Mouse (Mus musculus) gastrocnemius, postnatal 25 days (tissue): Measurements from ENCODE around the gene Chrng. TPM values are rescaled to one million over a fixed set of nuclear protein-coding genes. Genes with fewer than 3 reads are reported as not detected.
A peak's percentile ranks its signal among the peaks of the same experiment; 100 is the strongest.

Experiments used
- DNase-seq: peaks from one replicate; pipeline ENCODE4 v3.0.0; 2022
- long read RNA-seq, 2 experiments: library from polyadenylated mRNA; stranded (forward); transcript quantifications; one replicate each; pipeline ENCODE4 v2.0.0; 2021
- total RNA-seq, 2 experiments: library from RNA; stranded (reverse); gene quantifications; 1 replicate in 1 of 2; 2 replicates in 1 of 2; pipeline ENCODE4 v1.2.3; 2021

The Chrng gene
- total RNA-seq, result 1 to 10 TPM in 1 of 2 experiments, under 1 TPM in 1; 0.15 to 1.4 TPM
- long read RNA-seq, experiment 1, result 0 reads
- long read RNA-seq, experiment 2, result 0 reads

DNA sequence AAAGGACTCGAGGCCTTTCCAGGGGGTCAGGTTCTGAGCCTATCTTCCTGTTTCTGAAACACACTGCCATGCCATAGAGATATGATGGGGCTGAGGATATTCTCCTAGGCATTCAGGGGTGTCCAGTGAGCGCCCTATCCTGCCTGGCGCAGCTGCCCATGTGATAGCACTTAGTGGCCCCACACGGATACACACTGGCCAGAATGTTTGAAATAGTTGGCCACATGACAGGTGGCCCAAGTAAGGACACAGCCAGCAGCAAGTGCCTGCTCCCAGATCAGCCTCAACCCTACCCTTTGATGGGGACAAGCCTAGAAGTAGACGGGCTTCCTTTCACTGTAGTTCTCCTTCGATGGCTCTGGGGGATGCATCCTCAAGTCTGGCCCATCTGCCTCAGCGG is at the start of gene Chrng:
Gene Chrng (plus strand): TSS at position 193 of the 400 bp plus-strand sequence.
- DNase-seq, result no peak

DNA sequence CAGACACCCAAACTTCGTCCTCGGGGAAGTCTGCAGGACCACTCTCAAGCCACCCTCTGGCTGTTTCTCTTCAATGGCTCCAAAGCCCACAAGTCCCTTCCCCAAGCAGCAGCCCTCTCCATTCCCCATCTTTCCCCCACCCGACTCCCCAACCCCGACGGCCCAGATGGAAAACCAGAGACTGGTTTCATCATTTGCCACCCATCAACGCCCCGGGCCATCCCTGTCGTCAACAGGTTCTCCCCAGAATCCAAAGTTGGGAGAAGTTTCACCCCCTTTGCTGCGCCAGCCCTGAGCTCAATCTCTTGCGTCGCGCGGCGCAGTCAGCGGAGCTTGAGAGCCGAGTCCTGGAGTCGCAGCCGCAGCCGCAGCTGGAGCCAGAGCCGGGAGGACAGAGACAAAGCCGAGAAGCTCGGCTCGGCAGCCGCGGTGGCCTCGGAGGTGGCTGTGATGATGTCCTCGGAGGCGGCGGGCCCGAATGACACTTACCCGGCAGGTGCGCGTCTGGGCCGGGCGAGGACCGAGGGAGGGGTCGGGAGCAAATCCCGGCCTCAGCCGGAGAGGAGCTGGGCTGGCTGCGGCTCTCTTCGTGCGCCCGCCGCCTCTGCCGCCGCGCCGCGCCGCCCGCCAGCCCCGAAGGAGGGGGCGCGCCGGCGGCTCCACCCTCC is 48.8 kb upstream of the Chrng start:
- DNase-seq, result no peak

DNA sequence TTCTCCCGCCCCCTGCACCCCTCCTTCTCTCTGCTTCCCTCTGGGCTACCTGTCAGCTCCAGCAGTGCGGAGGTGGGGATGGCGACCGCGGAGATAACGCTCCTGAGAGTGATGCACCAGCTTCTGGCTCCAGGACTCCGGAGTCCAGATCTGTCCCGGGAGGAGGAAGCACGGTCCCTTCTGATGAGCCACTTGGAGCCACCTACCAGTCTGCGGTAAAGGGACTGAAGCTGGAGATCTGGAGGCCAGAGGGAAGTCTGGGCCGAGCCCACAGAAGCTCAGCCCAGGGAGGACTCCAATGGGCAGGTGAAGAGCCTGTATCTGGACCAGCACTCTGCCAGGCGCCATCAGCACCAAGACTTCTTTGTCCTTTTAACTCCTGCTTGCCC is 48.3 kb upstream of the Chrng start, which contains the start of gene Ecel1:
Gene Ecel1 (minus strand): TSS at position 323 of the 389 bp plus-strand sequence.
- no peak for DNase-seq

DNA sequence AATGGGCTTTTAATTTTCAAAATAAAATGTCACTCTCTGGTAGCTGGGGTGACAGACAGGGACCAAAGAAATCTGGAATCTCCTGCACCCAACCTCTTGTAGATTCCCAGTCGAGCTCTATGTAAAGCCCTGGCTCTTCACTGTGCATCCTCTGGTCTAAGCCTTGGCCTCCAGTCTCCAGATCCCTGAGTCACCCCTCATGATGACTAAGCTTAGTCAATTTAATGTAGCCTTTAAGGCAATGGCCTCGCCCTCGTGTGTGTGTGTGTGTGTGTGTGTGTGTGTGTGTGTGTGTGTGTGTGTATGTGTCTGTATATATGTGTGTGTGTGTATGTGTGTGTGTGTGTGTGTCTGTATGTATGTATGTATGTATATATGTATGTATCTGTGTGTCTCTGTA is 45.1 kb upstream of the Chrng start:
- DNase-seq, result no peak

DNA sequence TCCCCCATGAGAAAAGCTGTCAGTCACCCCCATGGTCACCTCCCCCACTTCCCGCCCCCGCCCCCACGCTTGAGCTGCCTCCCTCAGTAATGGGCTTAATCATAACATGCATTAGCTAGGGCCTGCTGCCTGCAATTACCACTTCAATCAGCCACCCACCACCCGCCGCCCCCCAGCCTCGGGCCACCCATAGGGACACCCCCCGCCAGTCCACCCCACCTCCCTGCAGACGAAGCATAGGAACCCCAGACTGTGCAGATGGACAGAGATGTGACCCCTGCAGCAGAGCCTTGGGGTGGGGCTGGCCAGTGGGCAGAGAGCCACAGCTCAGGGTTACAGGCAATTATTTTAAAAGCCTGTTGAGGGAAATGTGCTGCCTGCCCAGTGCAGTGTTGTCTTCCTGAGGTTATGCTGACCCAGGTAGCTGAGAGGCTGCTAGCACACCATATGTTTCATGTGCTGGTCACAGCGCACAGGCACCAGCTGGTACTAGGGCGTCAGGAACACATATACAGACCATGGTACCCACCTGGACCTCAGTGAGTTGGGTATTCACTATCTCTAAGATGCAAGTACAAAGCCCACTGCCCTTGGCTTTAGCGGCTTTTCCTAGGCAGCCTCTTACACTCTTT is 40.2 kb upstream of the Chrng start:
- DNase-seq, result no peak

DNA sequence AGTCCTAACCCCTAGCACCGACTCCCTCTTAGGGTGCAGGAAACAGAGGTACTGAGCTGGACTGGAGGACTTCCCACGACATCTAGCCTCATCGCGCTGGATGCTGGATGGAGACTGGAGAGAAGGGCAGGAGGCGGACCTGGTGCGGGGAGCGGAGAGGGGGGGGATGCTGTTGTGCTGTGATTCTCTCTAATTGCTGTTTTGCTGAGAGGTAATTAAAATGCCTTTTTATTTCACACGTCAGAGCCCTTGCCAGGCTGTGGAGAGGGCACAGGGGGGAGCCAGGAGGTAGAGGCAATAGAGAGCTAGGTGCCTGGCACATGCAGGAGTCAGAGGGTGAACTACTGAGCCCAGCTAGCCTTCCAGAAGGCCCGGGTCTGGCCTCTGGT is 39.7 kb upstream of the Chrng start:
- DNase-seq, result no peak

DNA sequence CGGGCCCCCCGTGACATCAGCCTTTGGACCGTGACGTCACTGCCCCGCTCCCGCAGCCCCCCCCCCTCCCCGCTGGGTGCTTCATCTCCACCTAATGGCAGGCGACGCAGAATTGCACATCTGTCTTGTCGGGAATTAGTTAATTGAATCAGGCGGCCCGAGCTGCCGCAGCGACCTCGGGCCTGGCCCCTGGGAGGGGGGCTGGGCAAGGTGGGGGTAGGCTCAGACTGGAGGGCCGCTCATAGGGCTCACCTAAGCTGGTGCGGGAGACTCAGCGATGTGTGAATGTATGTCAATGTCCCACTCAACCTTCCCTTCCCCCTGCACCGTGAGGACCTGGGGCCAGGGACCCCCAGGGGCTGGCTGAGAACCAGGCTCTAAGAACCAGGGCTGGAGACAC is 34.0 kb upstream of the Chrng start:
- DNase-seq, result no peak

DNA sequence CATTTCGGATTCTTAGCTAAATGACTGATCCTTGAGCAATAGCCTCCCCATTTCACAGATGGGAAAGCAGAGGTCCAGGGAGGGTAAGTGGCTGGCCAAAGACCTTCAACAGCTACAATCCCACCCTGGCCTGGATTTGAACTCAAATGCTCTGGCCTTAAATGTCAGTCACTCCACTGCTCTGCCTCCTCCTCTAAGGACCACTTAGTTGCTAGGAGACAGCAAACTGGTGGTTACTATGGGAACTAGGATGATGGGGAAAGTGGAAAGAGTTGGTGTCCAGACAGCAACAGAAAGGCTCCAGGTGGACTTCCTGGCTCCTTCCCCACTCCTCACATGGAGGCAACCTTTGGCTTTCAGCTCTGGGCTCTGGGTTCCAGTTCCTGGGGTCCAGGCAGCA is 33.1 kb upstream of the Chrng start:
- no peak for DNase-seq

DNA sequence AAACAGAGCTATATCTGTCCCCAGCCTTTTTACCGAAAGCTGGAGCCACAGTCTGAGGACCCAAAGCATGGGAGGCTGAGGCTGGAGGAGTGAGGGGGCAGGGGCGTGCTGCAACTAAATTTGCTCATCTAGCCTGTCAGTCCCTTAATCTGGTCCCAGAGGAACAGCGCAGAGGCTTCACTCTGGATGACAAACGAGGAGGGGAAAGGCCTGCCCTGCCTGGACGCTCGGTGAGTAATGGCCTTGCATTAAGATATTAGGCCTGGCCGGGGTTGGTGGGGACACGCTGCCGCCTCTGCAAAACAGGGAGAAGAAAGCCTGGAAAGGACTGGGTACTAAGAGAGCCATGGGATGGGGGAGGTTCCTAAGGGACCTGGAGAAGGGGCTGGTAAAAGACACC is 32.1 kb upstream of the Chrng start:
- no peak for DNase-seq

DNA sequence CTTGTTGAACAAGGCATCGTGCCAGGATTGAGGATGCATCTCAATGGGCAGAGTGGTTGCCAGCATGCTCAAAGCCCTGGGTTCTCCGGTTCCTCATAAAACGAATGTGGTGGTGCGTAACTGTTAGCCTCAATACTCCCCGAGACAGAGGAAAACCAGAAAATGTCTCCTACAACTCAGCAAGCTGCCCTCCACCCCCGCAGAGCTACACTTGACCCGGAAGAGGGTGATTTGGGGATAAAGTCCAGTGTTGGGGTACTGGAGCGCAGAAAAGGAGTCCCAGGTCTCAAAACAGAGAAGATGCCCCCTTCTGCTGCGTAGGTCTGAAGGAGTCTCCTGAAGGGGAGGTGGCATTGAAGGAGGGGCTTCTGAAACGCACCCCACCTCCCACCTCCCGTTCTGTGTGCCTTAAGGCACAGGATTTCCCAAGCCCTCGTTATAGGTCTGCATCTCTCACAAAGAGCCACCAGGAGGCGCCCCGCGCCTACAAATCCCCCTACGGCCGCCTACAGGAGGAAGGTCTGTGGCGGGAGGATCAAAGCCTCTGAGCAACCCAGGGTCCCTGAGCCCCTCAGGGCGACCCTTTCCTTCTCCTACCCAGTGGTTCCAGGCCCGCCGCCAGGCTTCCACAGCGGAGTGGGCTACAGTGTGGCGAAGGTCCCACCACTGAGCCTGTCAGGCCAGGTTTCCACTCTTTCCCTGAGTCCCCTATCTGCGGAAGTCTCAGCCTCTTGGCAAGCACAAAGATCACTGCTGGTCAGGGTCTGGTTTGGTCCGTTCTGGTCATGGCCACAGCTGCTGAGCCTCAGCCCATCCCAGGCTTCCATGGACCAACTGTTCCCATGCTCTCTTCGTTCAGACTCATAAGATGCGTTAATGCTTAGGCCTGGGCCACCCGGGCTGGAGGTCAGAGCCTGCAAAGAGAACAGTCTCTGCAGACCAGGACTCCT is 30.2 kb upstream of the Chrng start:
- peak; percentile 39 for DNase-seq

DNA sequence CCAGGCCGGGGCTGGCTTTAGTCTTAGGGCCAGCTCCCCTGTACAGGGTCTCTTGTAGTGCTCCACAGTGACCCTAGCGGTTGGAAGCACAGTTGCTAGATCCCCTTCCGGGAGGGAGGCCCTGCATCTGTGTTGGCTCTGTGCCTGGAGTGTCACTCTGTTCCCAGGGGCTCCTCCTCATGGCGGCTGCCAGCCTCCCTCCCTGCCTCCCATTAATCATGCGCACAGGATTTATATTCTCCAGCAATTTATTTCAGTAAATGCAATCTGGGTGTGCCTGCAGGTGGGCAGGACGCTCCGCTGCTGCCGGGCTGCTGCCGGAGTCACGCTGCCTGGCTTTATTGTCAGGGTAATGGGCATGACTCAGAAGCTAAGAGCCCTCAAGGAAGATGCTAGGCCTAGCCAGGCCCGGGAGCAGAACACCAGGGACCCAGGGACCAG is 28.6 kb upstream of the Chrng start:
- DNase-seq, result peak; percentile 34

DNA sequence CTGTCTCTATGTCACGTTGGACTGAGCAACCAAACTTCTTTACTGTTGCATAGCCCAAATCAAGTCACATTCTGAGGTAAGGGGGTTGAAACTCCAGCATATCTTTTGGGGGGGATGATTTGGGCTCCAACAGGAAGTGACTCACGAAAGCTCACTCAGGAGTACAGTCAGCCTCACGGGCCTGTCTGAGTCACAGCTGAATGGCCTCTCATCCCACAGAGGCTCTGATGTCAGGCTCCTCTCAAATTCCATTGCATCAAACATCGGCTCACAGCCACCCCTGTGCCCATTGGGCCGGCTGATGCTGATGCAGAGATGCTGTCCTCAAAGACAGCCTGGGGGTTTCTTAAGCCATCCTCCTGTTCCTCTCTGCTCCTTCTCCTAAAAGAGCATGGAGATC is 23.6 kb upstream of the Chrng start:
- DNase-seq, result no peak

DNA sequence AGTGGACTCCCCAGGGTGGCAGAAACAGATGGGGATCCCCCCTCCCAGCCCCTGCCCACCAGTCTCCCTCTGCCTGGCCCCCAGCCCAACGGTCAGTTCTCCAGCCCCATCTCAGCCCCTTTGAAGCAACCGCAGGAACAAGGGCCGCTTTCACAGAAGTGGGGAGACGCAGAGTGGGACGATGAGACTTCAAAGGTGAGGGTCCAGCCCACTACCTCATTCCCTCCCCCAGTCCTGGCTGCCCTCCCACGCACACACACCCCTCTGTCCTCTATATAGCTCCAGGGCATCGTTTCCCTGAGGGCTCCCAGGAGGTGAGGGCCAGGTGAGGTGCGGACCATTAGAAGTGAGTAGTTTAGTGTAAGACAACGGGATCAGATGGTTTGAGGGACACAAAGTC is 21.4 kb upstream of the Chrng start, which contains the start of gene Prss56:
Gene Prss56 (plus strand): TSS at position 301 of the 400 bp plus-strand sequence.
- no peak for DNase-seq

DNA sequence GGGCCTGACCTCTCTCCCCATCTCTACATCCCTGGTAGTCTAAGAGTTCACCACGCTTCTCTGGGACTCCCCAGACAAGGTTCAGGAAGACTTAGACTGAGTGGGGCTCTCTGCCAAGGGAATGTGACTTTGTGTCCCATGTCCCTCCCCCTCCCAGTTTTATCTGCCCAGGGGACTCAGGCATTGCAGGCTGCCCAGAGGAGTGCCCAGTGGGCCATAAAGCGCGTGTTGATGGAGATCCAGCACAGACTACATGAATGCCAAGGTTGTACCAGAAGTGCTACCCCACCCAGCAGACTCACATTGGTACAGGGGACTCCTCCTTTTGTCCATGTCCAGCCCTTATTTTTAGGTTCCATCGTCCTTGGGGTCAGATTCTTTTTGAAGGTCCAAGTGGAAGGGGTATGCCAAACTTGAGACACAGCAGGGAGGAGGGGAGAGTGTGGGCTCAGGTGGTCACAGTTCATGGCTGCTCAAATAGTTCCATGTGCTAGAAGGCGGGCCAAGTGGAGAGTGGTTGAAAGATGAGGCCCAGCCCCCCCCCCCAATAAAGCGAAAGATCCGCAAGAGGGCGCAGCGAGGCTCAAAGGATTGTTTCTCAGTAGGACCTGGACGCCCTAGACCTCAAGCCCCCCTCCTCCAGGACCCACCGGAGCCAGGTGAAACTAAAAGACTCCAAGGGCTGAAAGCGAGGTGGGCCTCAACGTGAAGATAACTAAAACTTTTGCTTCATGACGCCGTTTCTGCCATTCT is 20.3 kb upstream of the Chrng start:
- DNase-seq, result no peak

DNA sequence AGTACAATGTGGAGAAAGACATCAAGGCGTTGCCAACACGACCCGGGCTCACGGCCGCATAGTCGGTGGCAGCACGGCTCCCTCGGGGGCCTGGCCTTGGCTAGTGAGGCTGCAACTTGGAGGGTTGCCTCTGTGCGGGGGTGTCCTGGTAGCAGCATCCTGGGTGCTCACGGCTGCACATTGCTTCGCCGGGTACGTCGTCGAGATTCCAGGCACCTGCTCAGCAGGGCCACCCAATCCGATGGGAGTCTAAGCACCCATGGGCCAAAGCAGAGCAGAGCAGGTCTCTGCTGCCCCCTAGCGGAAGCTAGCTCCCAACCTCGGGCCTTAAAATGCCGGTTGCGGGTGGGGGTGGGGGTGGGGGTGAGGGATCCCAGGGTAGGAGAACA is 19.7 kb upstream of the Chrng start:
- peak; percentile 45 for DNase-seq

DNA sequence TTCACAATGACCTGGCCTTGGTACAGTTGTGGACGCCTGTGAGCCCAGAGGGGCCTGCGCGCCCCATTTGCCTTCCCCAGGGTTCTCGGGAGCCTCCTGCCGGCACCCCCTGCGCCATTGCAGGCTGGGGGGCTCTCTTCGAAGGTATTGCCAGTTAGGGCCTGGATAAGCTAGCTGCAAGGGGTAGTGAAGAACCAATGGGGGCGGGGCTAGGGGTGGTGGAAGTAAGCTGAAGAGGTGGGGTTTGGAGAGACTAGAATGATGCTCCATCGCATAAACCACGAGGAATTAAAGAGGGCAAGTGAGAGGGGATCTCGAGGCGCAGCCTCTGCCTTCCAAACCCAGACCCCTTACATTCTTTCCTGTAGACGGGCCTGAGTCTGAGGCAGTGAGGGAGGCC is 18.9 kb upstream of the Chrng start:
- DNase-seq, result no peak

DNA sequence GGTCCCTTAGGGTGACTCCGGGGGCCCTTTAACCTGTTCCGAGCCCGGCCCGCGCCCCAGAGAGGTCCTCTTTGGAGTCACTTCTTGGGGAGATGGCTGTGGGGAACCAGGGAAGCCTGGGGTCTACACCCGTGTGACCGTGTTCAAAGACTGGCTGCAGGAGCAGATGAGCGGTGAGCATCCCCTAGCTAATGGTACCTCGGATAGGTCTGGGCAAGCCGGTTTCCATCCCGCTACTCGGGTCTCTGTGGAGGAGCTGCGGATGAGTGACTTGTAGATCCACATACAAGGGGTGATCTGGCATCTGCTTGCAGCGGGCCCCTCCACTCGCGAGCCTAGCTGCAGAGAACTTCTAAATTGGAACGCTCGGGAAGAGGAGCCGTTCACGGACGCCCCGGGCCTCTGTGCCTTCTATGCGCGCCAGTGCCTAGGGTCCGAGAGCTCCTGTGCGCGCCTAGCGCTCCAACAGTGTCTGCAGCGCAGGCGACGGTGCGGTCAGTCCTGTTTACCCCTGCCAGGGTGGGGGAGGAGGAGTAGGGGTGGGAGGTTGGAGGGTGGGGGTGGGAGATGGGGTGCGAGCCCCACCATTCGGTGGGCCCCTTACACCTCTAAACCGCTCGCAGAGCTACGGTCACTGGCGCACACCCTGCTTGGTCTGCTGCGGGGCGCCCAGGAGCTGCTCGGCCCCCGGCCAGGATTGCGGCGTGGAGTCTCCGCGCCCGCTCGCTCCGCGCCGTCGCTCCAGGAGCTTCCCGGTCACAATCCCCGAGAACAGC is 18.0 kb upstream of the Chrng start:
- no peak for DNase-seq

DNA sequence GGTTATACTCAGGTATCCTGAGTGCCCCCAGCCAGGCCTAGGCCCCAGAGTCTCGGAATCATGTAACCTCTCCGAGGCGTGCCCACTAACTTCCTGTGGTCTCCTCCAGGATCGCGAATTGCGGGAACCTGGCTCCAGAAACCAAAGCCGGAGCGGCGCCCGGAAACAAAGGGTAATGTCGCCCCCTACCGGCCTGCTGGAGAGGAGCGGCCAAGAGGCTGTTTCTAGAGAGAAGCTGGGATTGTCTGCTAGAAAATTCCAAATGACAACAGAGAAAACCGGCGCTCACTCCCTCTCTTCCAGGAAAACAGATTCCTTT is 17.5 kb upstream of the Chrng start:
- no peak for DNase-seq

DNA sequence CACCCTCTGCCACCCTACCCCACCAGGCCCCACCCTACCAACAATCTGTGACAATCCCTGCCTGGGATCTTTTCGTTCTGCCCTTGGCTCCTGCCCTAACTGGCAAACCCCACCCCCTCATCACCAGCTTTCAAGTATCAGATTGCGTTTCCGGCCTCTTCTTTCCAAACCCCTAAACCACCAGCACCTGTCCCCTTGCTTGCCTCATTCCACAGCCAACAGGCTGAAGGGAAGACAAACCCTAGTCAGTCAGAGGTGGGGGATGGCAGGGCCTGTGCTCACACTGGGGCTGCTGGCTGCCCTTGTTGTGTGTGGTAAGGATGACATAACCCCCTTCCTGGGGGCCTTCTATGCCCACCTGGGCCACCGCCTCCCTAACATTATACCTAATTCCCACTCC is 14.0 kb upstream of the Chrng start, which contains the start of gene Chrnd:
Gene Chrnd (plus strand): TSS at position 179 of the 400 bp plus-strand sequence.
- no peak for DNase-seq

DNA sequence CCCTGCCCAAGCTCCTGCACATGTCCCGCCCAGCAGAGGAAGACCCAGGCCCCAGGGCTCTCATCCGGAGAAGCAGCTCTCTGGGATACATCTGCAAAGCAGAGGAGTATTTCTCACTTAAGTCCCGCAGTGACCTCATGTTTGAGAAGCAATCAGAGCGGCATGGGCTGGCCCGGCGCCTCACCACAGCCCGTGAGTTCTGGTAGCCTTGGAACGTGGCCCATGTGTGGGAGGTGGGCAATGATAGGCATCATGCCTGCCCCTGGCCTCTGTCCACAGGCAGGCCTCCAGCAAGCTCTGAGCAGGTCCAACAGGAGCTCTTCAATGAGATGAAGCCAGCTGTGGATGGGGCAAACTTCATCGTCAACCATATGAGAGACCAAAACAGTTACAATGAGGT is 7.2 kb upstream of the Chrng start:
- DNase-seq, result no peak
